In genomic region chr11:117694050-117694449, GRCm38 (mm10) we compare ENCODE assay signal across 20 mouse cellular contexts. TPM values are rescaled to one million over a fixed set of nuclear protein-coding genes. Genes with fewer than 3 reads are reported as not detected.
DNase-seq lines count a peak whose midpoint lies in the region; ATAC-seq lines count a peak whose summit lies in the region.
"Had no signal": no experiment of that assay in that cellular context is flagged by ENCODE, and none has a peak within 500 bp of the region (broad histone marks: within the 10 kb centered on the region; RNA-seq: fewer than 3 reads in every experiment).

No protein-coding gene starts in this region.

- H3K4me2 ChIP-seq in heart, embryonic 12.5 days = no peak overlapping the region
- H3K4me2 ChIP-seq: forebrain, embryonic 13.5 days; hindbrain, embryonic 12.5 days had no signal

- intact Hi-C loops in heart, postnatal 25 days (cut with DNase I) = no loop called here

- H3K4me1 ChIP-seq in heart, embryonic 12.5 days (replicated peaks) = peaks cover 54% of the 10 kb centered on the region

- H3K9me3 ChIP-seq in heart, embryonic 12.5 days (replicated peaks) = no peaks in the 10 kb centered on the region
- H3K9me3 ChIP-seq: embryonic facial prominence, embryonic 10.5 days; forebrain, embryonic 13.5 days; hindbrain, embryonic 12.5 days had no signal

- H3K27ac ChIP-seq in heart, embryonic 12.5 days (ENCODE audit: poor library complexity, severe bottlenecking) = peak overlapping the region; percentile 39; the same call in 1 of the 2 replicates
- H3K27ac ChIP-seq: embryonic facial prominence, embryonic 10.5 days; forebrain, embryonic 13.5 days; hindbrain, embryonic 12.5 days had no signal

- no peak for DNase-seq in heart, postnatal 25 days (ENCODE audit: low spot score)
- DNase-seq in kidney, adult 11 months = peak; percentile 13
- no peak for DNase-seq in kidney, postnatal 10 days
- DNase-seq in lung, postnatal 36 days = peak; percentile 20
- DNase-seq in lung, postnatal 4 days = no peak
- no peak for DNase-seq in spleen, postnatal 36 days (ENCODE audit: low spot score in 2 of 2)
- DNase-seq: adrenal gland, adult 8-10 months; adrenal gland, postnatal 36 days; cerebellum, adult 2 months; cerebellum, postnatal 10 days; forebrain, postnatal 0 days; gastrocnemius, postnatal 10 days; heart, postnatal 10 days had no signal

- H3K4me3 ChIP-seq in heart, embryonic 12.5 days = no peak overlapping the region
- H3K4me3 ChIP-seq: embryonic facial prominence, embryonic 10.5 days; forebrain, embryonic 13.5 days; hindbrain, embryonic 12.5 days had no signal

- WGBS in heart, embryonic 12.5 days = 72% methylated on average over 5 of the region's 5 CpGs

- H3K27me3 ChIP-seq in heart, embryonic 12.5 days (replicated peaks) = no peaks in the 10 kb centered on the region
- H3K27me3 ChIP-seq: forebrain, embryonic 13.5 days; hindbrain, embryonic 12.5 days had no signal

- H3K36me3 ChIP-seq in heart, embryonic 12.5 days = no peaks in the 10 kb centered on the region
- H3K36me3 ChIP-seq: embryonic facial prominence, embryonic 10.5 days; hindbrain, embryonic 12.5 days had no signal

- ATAC-seq in heart, embryonic 12.5 days (ENCODE audit: insufficient number of reproducible peaks, low FRiP score) = no peak
- ATAC-seq: forebrain, embryonic 13.5 days; forebrain, postnatal 0 days; hindbrain, embryonic 16.5 days; inflammation-experienced regulatory T-cells, adult 6 months; intestine, postnatal 0 days had no signal

- H3K9ac ChIP-seq in heart, embryonic 12.5 days = no peak overlapping the region
- H3K9ac ChIP-seq: forebrain, embryonic 13.5 days; forebrain, postnatal 0 days; hindbrain, embryonic 12.5 days had no signal

RNA-seq across cellular contexts. Expression of gene Tnrc6c, which starts 40.0 kb away (rescaled TPM):
- polyA plus RNA-seq in heart, embryonic 12.5 days (2016; fragmentation: Nextera tagmentation; extraction: Ambion mirVana) = 7.6 and 8.2 TPM in 2 replicates
- total RNA-seq in heart, postnatal 25 days (2021) = 10 to 100 TPM; 25.7 to 33.4 TPM

Comparison
In these comparisons a context has a peak if more than half of its experiments do, and no peak if none do; other contexts are left out.
1. DNase-seq: peak in kidney, adult 11 months (single experiment) and lung, postnatal 36 days (single experiment); none in heart, postnatal 25 days (single experiment), kidney, postnatal 10 days (single experiment), lung, postnatal 4 days (0 of 2) and spleen, postnatal 36 days (0 of 2).